Mouse (Mus musculus) heart, adult 18-20 months (tissue): ENCODE data around the gene Sema7a. TPM values are rescaled to one million over a fixed set of nuclear protein-coding genes. Genes with fewer than 3 reads are reported as not detected.

Source experiments
- DNase-seq, 2 experiments: peaks; one replicate each; pipeline ENCODE4 v3.0.0; 2021 to 2022; ENCODE audit warnings: mixed read lengths in 1 of 2
- total RNA-seq, 2 experiments: library from RNA; stranded (reverse); gene quantifications; 2 replicates each; pipeline ENCODE4 v1.2.3; 2021

The Sema7a gene
- total RNA-seq, 2 experiments from 2014 or later, result 31.7 to 31.8 TPM

DNA sequence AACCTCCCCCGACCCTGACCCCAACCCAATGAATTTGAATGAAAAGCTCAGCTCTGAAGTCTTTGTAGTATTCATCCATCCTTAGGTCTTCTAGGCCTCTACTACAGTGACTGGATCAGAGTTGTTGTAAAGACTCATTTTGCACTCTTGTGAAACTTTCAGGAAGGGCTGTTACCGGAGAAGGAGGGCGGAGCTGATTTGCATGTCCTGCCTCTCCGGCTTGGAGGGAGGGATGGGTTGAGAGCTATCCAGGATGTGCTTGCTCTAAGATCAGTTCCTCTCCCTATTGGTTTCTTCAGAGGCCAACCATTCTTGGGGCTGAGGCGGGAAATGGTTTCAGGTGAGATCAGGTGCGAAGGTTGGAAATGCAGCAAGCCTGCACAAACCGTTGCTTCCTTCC is 71.1 kb downstream of the Sema7a start:
- no peak for DNase-seq

DNA sequence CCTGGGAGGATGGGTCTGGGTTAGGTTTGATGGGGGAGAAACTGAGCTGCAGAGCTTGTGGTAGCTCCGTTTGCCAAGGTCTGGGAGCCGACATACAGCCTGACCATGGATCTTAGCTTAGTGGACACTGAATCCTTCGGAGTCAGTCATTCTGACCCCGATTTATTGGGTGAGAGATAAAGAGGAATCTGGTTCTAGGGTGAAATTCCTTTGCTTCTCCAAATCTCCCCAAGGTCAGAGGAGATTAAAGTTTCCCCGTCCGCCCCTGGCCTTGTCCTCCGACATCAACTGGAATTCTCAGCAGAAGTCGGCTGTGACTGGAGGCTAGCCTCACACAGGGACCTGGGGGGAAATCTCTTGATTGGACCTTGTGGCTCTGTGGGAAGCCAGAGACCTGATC is 71.6 kb downstream of the Sema7a start:
- no peak for DNase-seq

Other genes with a start within 250 kb of the Sema7a start
- gene Edc3, start 231.6 kb upstream of the Sema7a start, total RNA-seq, result 1 to 10 TPM; 4.7 to 6.6 TPM
- gene Clk3, start 174.3 kb upstream of the Sema7a start, total RNA-seq, result 10 to 100 TPM; 21.3 to 29.0 TPM
- 1 to 10 TPM; 3.7 to 4.9 TPM for gene Arid3b, start 103.3 kb upstream of the Sema7a start, total RNA-seq
- gene Ubl7, start 29.1 kb upstream of the Sema7a start, total RNA-seq, result 10 to 100 TPM; 84.5 to 91.1 TPM
- not detected for gene Cyp11a1, start 66.3 kb downstream of the Sema7a start, total RNA-seq
- under 1 TPM; 0.30 to 0.44 TPM for gene Stra6, start 123.7 kb downstream of the Sema7a start, total RNA-seq
- gene Ccdc33, start 178.7 kb downstream of the Sema7a start, total RNA-seq, result 1 to 10 TPM in 1 of 2 experiments, not detected in 1; 1.2 TPM